Mouse (Mus musculus): ENCODE measurements around the gene AC124502.3. TPM values are rescaled to one million over a fixed set of nuclear protein-coding genes. Genes with fewer than 3 reads are reported as not detected.

Gene AC124502.3
- polyA plus RNA-seq, 1 experiment from 2014 or later = 0.54 TPM

GRCm38 (mm10) chr19:5062446-5062845, 23.8 kb downstream of the AC124502.3 start:
- Histone ChIP-seq H3K9ac (no peak overlapping the region), H3K27me3 (peaks cover 12% of the 10 kb centered on the region), H3K36me3 (replicated peaks) (no peaks in the 10 kb centered on the region), H3K4me1 (replicated peaks) (peaks cover 41% of the 10 kb centered on the region), H3K4me3 (replicated peaks) (no peak overlapping the region), H3K4me2 (no peak overlapping the region), H3K9me3 (replicated peaks) (no peaks in the 10 kb centered on the region), H3K27ac (replicated peaks) (no peak overlapping the region)
- WGBS (ENCODE audit: insufficient replicate concordance) = 67% methylated on average over 6 of the region's 6 CpGs
- ATAC-seq (ENCODE audit: insufficient read depth) = no peak

DNA sequence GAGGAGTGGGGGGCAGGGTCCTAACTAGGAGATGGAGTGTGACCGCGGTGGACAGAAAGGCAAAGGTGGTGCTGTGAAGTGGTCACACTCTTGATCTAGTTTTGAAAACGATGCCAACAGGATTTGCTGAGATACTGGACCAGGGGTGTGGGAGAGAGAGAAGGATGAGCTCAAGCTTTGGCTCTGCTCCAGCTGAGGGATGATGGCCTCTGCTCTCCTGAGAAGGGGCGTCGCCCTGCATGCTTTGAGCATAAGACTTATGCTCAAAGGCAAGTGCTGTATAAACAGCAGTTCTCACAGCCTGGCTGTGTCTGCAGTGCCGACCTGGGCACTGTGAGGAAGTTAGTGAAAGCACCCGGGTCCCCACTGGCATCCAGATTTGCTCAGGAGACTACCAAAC, 26.4 kb downstream of the AC124502.3 start:
- no peak overlapping the region for H3K27ac ChIP-seq (replicated peaks)
- H3K27me3 ChIP-seq = peaks cover 33% of the 10 kb centered on the region
- 50% methylated on average over 7 of the region's 7 CpGs for WGBS (ENCODE audit: insufficient replicate concordance)
- no peak overlapping the region for H3K4me2 ChIP-seq
- no peak overlapping the region for H3K4me3 ChIP-seq (replicated peaks)
- no peak overlapping the region for H3K9ac ChIP-seq
- no peaks in the 10 kb centered on the region for H3K36me3 ChIP-seq (replicated peaks)
- ATAC-seq (ENCODE audit: insufficient read depth) = no peak
- H3K9me3 ChIP-seq (replicated peaks) = no peaks in the 10 kb centered on the region
- H3K4me1 ChIP-seq (replicated peaks) = peaks cover 42% of the 10 kb centered on the region

GRCm38 (mm10) chr19:5067040-5067799, 28.5 kb downstream of the AC124502.3 start:
- WGBS (ENCODE audit: insufficient replicate concordance) = 5% methylated on average over 15 of the region's 15 CpGs
- peak; percentile 87 for ATAC-seq (ENCODE audit: insufficient read depth)
- peak overlapping the region; percentile 82 for H3K4me2 ChIP-seq
- H3K9me3 ChIP-seq (replicated peaks) = no peaks in the 10 kb centered on the region
- peaks cover 50% of the 10 kb centered on the region for H3K27me3 ChIP-seq
- H3K27ac ChIP-seq (replicated peaks) = peak overlapping the region; percentile 78
- H3K4me3 ChIP-seq (replicated peaks) = peak overlapping the region; percentile 52
- H3K9ac ChIP-seq = peak overlapping the region; percentile 55; the same call in 1 of the 2 replicates
- H3K4me1 ChIP-seq (replicated peaks) = peaks cover 51% of the 10 kb centered on the region
- H3K36me3 ChIP-seq (replicated peaks) = no peaks in the 10 kb centered on the region

DNA sequence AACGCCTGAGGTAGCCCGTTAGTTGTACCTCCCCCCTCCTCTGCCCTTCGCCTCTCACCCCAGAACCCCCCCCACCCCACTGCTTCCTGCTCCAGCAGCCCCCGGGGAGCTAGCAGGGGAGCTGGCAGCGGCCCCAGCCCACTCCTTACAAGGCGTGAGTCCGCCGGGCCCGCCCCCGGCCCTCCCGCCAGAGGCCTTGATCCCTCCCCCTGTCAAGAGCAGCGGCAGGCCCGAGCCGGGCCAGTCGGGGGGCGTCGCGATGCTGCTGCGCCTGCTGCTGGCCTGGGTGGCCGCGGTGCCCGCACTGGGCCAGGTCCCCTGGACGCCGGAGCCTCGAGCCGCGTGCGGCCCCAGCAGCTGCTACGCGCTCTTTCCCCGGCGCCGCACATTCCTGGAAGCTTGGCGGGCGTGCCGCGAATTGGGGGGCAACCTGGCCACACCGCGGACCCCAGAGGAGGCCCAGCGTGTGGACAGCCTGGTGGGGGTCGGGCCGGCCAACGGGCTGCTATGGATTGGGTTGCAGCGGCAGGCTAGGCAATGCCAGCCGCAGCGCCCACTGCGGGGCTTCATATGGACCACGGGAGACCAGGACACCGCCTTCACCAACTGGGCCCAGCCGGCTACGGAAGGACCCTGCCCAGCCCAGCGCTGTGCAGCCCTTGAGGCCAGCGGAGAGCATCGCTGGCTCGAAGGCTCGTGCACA, 29.3 kb downstream of the AC124502.3 start, which contains the start of gene Cd248:
TSS of gene Cd248 (plus strand) at position 212 of the 703 bp plus-strand sequence.
- H3K27me3 ChIP-seq = peaks cover 50% of the 10 kb centered on the region
- peaks cover 59% of the 10 kb centered on the region for H3K4me1 ChIP-seq (replicated peaks)
- 2% methylated on average over 56 of the region's 56 CpGs for WGBS (ENCODE audit: insufficient replicate concordance)
- H3K36me3 ChIP-seq (replicated peaks) = no peaks in the 10 kb centered on the region
- peak within 1 kb of the TSS; percentile 82 for H3K4me2 ChIP-seq
- peak within 1 kb of the TSS; percentile 55 for H3K9ac ChIP-seq
- peak; percentile 38 for ATAC-seq (ENCODE audit: insufficient read depth)
- no peaks in the 10 kb centered on the region for H3K9me3 ChIP-seq (replicated peaks)
- peak within 1 kb of the TSS; percentile 78 for H3K27ac ChIP-seq (replicated peaks)
- peak within 1 kb of the TSS; percentile 52 for H3K4me3 ChIP-seq (replicated peaks)

DNA sequence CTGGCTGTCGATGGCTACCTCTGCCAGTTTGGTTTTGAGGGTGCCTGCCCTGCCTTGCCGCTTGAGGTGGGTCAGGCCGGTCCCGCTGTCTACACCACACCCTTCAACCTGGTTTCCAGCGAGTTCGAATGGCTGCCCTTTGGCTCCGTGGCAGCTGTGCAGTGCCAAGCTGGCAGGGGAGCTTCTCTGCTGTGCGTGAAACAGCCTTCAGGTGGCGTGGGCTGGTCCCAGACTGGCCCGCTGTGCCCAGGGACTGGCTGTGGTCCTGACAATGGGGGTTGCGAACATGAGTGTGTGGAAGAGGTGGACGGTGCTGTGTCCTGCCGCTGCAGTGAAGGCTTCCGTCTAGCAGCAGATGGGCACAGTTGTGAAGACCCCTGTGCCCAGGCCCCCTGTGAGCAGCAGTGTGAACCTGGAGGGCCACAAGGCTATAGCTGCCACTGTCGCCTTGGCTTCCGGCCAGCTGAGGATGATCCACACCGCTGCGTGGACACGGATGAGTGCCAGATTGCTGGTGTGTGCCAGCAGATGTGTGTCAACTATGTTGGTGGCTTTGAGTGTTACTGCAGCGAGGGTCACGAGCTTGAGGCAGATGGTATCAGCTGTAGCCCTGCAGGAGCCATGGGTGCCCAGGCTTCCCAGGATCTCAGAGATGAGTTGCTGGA, 30.0 kb downstream of the AC124502.3 start:
- ATAC-seq (ENCODE audit: insufficient read depth) = no peak
- Histone ChIP-seq H3K27ac (replicated peaks) (0 out of 2 replicates have a peak overlapping the region, but pooled peaks have one; percentile 78), H3K4me1 (replicated peaks) (peaks cover 65% of the 10 kb centered on the region), H3K9ac (peak overlapping the region; percentile 55), H3K36me3 (replicated peaks) (no peaks in the 10 kb centered on the region), H3K27me3 (peaks cover 55% of the 10 kb centered on the region), H3K4me3 (replicated peaks) (peak overlapping the region; percentile 52), H3K9me3 (replicated peaks) (no peaks in the 10 kb centered on the region), H3K4me2 (peak overlapping the region; percentile 82)
- WGBS (ENCODE audit: insufficient replicate concordance) = 46% methylated on average over 21 of the region's 21 CpGs

- no peak for ATAC-seq (ENCODE audit: insufficient read depth)
- WGBS (ENCODE audit: insufficient replicate concordance) = 73% methylated on average over 5 of the region's 5 CpGs
- Histone ChIP-seq H3K27ac (replicated peaks) (no peak overlapping the region), H3K4me2 (0 out of 2 replicates have a peak overlapping the region, but pooled peaks have one; percentile 82), H3K9me3 (replicated peaks) (no peaks in the 10 kb centered on the region), H3K27me3 (peaks cover 63% of the 10 kb centered on the region), H3K4me3 (replicated peaks) (no peak overlapping the region), H3K36me3 (replicated peaks) (no peaks in the 10 kb centered on the region), H3K9ac (no peak overlapping the region), H3K4me1 (replicated peaks) (peaks cover 65% of the 10 kb centered on the region)
These were observed 30.8 kb downstream of the AC124502.3 start for GRCm38 (mm10) chr19:5069486-5069885.

- H3K4me3 ChIP-seq (replicated peaks) = no peak overlapping the region
- no peak overlapping the region for H3K9ac ChIP-seq
- 75% methylated on average over 7 of the region's 7 CpGs for WGBS (ENCODE audit: insufficient replicate concordance)
- no peaks in the 10 kb centered on the region for H3K9me3 ChIP-seq (replicated peaks)
- no peak overlapping the region for H3K27ac ChIP-seq (replicated peaks)
- peaks cover 68% of the 10 kb centered on the region for H3K27me3 ChIP-seq
- H3K4me1 ChIP-seq (replicated peaks) = peaks cover 65% of the 10 kb centered on the region
- H3K4me2 ChIP-seq = no peak overlapping the region
- no peak for ATAC-seq (ENCODE audit: insufficient read depth)
- H3K36me3 ChIP-seq (replicated peaks) = no peaks in the 10 kb centered on the region
These were observed 31.3 kb downstream of the AC124502.3 start for GRCm38 (mm10) chr19:5069978-5070377.

GRCm38 (mm10) chr19:5071077-5071476, 32.4 kb downstream of the AC124502.3 start:
- H3K4me2 ChIP-seq = peak overlapping the region; percentile 88

DNA sequence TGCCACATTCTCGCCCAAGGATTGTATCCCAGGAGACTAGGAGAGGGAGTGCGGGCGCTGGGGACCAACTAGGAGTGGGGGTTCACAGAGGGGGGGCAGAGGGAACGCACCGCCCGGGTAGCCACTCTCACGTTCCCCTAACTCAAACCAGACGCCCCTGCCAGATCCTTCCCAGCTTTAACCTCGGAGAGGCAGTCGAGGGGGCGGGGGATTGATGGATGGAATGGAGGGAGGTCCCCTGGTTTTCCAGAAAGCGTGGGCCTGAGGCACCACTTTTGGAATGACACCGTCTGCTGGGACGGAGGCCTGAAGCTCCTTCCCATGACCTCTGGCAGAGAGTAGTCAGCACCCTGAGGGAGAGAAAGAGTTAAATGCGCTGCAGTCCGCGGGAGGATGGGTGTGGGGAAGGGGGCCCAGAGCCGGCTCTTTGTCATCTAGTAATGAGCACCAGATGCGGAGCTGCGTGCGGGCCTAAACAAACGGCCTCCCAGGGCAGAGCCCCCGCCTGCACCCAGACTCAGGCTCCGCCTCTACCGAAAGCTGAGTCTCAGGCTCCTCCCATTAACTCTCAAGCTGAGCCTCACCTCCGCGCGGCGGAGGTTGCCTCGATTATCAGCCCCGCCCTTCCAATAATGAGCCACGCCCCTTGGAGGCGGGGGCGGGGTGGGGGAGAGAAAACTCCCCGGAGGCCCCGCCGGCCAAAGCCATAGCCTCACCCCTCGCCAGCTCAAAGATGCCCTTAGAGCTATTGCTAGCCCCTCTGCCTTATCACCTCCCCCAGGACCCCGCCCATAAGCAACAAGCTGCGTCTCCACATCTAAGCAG, 33.1 kb downstream of the AC124502.3 start:
- Histone ChIP-seq H3K27me3 (peaks cover 80% of the 10 kb centered on the region), H3K4me2 (peak overlapping the region; percentile 88), H3K27ac (replicated peaks) (0 out of 2 replicates have a peak overlapping the region, but pooled peaks have one; percentile 20), H3K4me3 (replicated peaks) (peak overlapping the region; percentile 59), H3K36me3 (replicated peaks) (no peaks in the 10 kb centered on the region), H3K4me1 (replicated peaks) (peaks cover 64% of the 10 kb centered on the region), H3K9me3 (replicated peaks) (no peaks in the 10 kb centered on the region), H3K9ac (peak overlapping the region; percentile 42)
- WGBS (ENCODE audit: insufficient replicate concordance) = 4% methylated on average over 40 of the region's 40 CpGs
- ATAC-seq (ENCODE audit: insufficient read depth) = peak; percentile 67

More at GRCm38 (mm10) chr19:5071077-5071476, 32.4 kb downstream of the AC124502.3 start:
- Histone ChIP-seq H3K36me3 (replicated peaks) (no peaks in the 10 kb centered on the region), H3K4me3 (replicated peaks) (peak overlapping the region; percentile 59; the same call in 1 of the 2 replicates), H3K9me3 (replicated peaks) (no peaks in the 10 kb centered on the region), H3K27ac (replicated peaks) (no peak overlapping the region), H3K27me3 (peaks cover 74% of the 10 kb centered on the region), H3K4me1 (replicated peaks) (peaks cover 65% of the 10 kb centered on the region), H3K9ac (peak overlapping the region; percentile 42; the same call in 1 of the 2 replicates)
- WGBS (ENCODE audit: insufficient replicate concordance) = 20% methylated on average over 11 of the region's 11 CpGs
- no peak for ATAC-seq (ENCODE audit: insufficient read depth)

DNA sequence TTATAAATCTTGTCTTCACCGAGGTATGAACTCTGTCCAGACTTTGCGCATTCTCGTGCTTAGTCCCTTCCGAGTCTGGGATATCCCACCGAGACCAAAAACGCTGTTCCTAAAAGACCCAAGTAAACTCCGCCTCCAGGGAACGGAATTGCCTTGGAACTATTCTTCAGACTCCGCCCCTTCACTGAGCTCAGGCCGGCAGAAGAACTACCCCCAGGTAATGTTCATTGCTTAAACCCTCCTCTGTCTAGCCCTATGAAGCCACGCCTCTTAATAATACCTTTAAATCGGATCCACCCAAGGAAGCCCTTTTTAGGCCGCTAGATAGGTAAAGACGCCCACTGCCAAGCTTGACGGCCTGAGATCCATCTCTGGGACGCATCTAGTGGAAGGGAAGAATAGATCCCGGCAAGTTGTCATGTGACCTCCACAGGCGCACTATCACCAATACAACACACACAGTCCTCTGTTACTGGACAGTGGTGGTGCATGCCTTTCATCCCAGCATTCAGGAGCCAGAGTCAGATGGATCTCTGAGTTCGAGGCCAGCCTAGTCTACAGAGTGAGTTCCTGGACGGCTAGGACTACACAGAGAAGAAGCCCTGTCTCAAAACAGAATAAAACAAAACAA, 33.8 kb downstream of the AC124502.3 start:
- Histone ChIP-seq H3K4me3 (replicated peaks) (peak overlapping the region; percentile 59), H3K27me3 (peaks cover 73% of the 10 kb centered on the region), H3K4me1 (replicated peaks) (peaks cover 56% of the 10 kb centered on the region), H3K27ac (replicated peaks) (peak overlapping the region; percentile 45; the same call in 1 of the 2 replicates), H3K36me3 (replicated peaks) (no peaks in the 10 kb centered on the region), H3K9ac (no peak overlapping the region), H3K9me3 (replicated peaks) (no peaks in the 10 kb centered on the region), H3K4me2 (peak overlapping the region; percentile 88)
- 0 out of 2 replicates have a peak, but pooled peaks have one; percentile 26 for ATAC-seq (ENCODE audit: insufficient read depth)
- 5% methylated on average over 20 of the region's 20 CpGs for WGBS (ENCODE audit: insufficient replicate concordance)
